Mouse (Mus musculus) ovary, postnatal 36 days (tissue): ENCODE results near the gene Rnf151.
"Not testable (repeated sequence)": the region's sequence is repeated elsewhere in the genome, so short reads cannot be mapped to it uniquely, and the experiment has no call there.

ENCODE experiments used
- DNase-seq: peaks from one replicate; pipeline ENCODE4 v3.0.0; 2022; ENCODE audit warnings: low spot score, mixed read lengths

Gene Rnf151

GRCm38 (mm10) chr17:24701251-24701650 lies 16.6 kb downstream of the Rnf151 start:
- no peak for DNase-seq

GRCm38 (mm10) chr17:24699473-24699872 lies 18.4 kb downstream of the Rnf151 start:
- no peak for DNase-seq

DNA sequence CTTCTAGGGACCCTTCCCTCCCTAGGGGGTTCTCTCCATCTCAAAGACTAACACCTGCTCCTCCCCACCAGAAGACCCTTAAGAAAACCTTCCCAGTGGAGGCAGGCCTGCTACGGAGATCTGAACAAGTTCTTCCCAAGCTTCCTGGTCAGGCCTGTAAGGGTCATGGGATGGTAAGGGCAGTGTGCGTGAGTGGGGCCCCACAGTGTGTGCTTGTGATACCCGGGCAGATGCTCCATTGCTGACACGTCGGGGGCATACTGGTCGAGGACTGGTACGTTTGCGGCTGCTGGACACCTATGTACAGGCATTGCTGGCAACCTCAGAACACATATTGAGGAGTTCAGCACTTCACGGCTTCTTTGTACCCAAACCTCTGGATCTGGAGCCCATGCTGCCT lies 19.1 kb downstream of the Rnf151 start:
- DNase-seq = no peak

DNA sequence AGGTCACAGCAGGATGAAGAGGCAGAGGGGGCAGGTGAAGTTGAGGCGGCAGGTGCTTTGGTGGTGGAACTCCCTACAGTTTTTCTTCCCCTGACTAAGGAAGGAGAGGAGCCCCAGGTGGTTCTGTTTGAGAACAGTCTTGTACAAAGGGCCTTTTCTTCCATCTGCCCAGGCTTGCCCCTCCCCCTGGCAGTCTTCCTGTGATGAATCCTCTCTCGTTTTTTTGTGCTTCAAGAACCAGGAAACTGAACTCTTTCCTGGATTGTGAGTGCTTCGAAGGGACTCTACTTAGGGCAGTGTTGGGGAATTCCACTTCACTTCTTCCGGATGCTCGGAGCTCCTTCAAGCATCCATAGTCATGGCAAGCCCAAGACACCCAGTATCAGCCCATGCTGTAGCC lies 19.9 kb downstream of the Rnf151 start:
- no peak for DNase-seq

DNA sequence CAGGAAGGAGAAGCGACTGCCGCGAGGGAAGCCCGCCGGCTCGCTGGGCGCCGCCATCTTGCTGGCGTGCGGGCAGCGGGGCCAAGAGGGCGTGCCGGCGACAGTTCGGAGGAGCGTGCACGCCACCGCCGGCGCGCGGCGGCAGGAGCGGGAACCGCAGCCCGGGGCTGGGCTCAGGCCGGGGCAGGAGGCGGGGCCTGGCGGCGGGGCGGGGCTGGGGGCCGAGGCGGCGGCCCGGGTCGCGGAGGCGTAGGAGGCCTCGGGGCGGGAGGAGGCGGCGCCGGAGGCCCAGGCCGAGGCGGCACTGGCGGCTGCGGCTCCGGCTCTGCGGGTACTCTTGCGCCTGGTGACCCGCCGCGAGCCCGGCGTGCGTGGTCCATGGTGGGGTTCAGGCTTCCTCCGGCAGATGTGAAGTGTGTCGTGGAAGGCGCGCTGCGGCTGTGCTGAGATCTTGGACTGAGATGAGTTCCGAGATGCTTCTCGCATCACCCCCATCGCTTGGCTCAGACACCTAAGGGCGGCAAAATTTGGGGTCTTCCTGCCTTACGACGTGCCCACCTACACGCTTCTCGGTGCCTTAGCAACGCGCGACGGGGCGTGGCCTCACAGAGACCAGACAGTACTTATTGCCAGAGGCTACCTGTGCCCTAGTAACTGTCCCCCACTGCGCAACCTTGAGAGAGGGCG lies 21.7 kb downstream of the Rnf151 start, which contains the start of the genes Gfer and Noxo1:
TSS of gene Gfer (minus strand) at position 146 of the 687 bp plus-strand sequence.
TSS of gene Noxo1 (plus strand) at position 224 of the 687 bp plus-strand sequence.
- DNase-seq = peak; percentile 93

GRCm38 (mm10) chr17:24695326-24696010 lies 22.4 kb downstream of the Rnf151 start:
- DNase-seq = no peak

GRCm38 (mm10) chr17:24692385-24692784 lies 25.5 kb downstream of the Rnf151 start:
- no peak for DNase-seq

GRCm38 (mm10) chr17:24689251-24690081 lies 28.4 kb downstream of the Rnf151 start, which contains the start of gene Syngr3:
Gene Syngr3 (minus strand): TSS chr17:24689955.
- no peak for DNase-seq

DNA sequence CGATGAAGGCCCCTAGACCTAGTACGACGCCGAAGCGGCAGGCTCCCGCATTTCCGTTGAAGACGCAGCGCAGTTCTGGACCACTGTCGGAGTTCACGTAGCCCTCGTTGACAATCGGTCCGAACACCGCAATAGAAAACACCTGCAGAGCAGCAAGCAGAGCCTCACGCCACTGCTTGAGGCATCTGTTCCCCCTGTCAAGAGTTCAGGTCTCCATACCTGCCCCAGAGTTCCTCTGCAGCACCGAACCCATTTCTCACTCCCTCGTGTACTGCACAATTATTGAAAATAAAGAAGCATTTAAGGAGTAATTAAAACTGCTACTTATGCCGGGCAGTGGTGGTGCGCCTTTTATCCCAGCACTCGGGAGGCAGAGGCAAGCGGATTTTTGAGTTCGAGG lies 30.3 kb downstream of the Rnf151 start:
- no peak for DNase-seq

GRCm38 (mm10) chr17:24687146-24687595 lies 30.7 kb downstream of the Rnf151 start:
- DNase-seq = peak; percentile 63

DNA sequence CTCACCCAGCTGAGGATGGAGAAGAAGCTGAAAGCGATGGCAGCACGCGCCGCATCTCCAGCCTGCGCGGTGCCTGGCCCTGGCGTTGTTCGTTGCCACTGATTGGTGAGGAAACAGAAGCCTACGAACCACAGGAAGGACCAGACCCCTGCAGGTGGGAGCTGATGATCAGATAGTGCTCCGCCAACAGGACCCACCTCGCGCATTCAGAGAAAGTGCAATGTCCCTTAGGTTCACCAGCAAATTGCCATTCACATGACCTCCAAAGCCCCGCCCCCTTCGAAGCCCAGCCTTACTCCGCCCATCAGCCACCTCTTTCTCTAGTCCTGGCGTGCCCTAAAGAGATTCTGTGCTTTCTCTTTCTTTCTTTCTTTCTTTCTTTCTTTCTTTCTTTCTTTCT lies 31.3 kb downstream of the Rnf151 start:
- DNase-seq = no peak

DNA sequence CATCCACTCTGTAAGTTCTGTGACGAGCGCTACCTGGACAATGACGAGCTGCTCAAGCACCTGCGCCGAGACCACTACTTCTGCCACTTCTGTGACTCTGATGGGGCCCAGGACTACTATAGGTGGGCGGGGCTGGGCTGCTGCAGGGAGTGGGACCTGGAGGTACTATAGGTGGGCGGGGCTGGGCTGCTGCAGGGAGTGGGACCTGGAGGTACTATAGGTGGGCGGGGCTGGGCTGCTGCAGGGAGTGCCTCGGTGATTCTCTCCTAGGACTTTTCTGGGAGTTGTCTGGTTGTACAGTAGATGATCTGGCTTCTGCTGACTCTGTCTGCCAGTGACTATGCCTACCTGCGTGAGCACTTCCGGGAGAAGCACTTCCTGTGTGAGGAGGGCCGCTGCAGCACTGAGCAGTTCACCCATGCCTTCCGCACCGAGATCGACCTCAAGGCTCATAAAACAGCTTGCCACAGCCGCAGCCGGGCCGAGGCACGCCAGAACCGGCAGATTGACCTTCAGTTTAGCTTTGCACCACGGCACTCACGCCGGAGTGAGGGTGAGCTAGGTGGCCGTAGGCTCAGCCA lies 40.3 kb downstream of the Rnf151 start:
- no peak for DNase-seq

- no peak for DNase-seq
These were observed 41.0 kb downstream of the Rnf151 start for GRCm38 (mm10) chr17:24676877-24677276.

- DNase-seq = peak; percentile 35
These were observed 41.7 kb downstream of the Rnf151 start for GRCm38 (mm10) chr17:24676187-24676586.

DNA sequence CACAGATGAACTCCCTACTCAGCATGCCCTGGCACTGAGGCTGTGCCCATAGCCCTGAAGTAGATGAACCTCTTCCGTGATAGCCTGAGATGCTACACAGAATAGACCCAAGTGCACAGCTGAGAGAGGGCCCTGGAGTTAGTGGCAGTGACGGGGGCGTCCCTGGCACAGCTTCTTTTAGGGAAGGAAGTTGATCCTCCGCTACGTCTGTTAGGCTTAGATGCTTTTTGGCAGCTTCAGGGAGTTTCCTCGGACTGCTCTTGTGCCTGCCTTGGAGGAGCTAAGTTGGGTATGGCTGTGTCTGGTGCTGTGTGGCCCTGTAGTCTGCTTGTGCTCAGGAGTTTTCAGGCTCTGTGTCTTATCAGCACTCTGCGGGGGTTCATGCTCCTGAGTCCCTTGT lies 43.6 kb downstream of the Rnf151 start:
- DNase-seq = no peak

- peak; percentile 38 for DNase-seq
These were observed 45.7 kb downstream of the Rnf151 start for GRCm38 (mm10) chr17:24672141-24672540.

GRCm38 (mm10) chr17:24671346-24671745 lies 46.5 kb downstream of the Rnf151 start:
- no peak for DNase-seq

DNA sequence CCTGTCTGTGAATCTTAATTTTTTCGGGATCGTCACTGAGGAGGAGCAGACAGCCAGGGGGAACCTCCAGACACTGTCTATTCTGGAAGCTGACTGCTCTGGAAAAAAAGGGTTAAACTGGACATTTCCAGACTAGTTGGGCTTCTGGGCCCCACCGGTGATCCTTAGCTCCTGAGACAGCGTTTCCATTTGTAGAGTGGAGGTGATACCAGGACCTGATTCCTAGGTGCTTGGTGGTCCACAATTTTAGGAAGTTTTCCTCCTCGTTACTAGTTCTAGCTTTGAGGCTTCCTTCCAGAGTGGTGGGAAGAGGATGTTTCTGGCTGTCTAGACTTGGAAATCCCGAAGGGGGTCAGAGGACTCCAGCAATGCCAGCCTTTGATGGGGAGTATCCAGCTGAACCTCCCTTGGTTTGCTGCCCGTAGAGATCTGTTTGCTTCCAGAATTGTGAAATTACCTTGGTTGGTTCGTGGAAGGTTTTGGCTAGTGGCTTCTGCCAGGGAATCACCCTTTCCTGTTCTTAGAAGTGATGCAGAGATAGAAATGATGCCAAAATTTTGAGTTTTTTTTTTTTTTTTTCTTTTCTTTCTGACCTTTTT lies 47.5 kb downstream of the Rnf151 start:
- no peak for DNase-seq

DNA sequence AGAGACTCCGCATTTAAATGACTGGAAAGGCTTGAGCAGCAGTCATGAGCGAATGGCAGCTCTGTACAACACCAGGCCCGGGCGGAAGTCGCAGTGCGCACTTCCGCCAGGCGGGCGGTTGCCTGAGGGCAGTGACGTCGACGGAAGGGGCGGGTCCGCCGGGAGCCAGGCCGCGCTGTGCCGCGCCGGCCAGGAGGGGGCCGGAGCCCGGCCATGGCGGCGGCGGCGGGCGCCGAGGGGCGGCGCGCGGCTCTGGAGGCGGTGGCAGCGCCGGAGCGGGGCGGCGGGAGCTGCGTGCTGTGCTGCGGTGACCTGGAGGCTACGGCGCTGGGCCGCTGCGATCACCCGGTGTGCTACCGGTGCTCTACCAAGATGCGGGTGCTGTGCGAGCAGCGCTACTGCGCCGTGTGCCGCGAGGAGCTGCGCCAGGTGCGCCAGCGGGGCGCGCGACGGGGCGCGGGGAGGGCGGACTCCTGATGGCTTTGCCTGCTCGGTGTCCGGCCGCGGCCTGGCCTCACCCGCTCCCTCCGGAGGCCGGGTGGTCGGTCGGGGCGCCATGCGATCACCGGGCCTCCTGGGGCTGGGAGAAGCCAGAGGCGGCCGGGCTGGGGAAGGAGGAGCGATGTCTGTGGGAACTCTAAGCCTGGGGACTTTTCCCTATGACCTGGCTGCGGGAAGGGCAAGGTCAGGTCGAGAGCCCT lies 48.2 kb downstream of the Rnf151 start, which contains the start of gene Zfp598:
TSS of gene Zfp598 (plus strand) at position 143 of the 701 bp plus-strand sequence.
- peak; percentile 95 for DNase-seq

- DNase-seq = not testable (repeated sequence)
These were observed 48.7 kb downstream of the Rnf151 start for GRCm38 (mm10) chr17:24669214-24669544.

- peak; percentile 31 for DNase-seq
These were observed 50.4 kb downstream of the Rnf151 start for GRCm38 (mm10) chr17:24667416-24667815.
